Mouse (Mus musculus) intestine, embryonic 14.5 days (tissue): ENCODE results near the gene Zer1. TPM values are rescaled to one million over a fixed set of nuclear protein-coding genes. Genes with fewer than 3 reads are reported as not detected.
"Not testable (repeated sequence)": the region's sequence is repeated elsewhere in the genome, so short reads cannot be mapped to it uniquely, and the experiment has no call there.

Source experiments
- ATAC-seq: fragments of 200-750 bp; cut with Nextera tagmentation; replicated peaks from 2 replicates; pipeline ENCODE4 v1.8.0; 2017; ENCODE audit warnings: low read depth, moderate number of reproducible peaks, moderate TSS enrichment, moderate library complexity; ENCODE audit not compliant: low FRiP score, low TSS enrichment
- DNase-seq: peaks from one replicate; pipeline ENCODE4 v3.0.0-alpha.2; 2018; ENCODE audit warnings: low spot score
- H3K27ac ChIP-seq: fragments of 300-500 bp; sonication (generic); 2 replicates; pipeline ENCODE4 v1.5.1; 2014; ENCODE audit warnings: low read depth, mild to moderate bottlenecking, control low read depth
- H3K27me3 ChIP-seq: fragments of 300-500 bp; sonication (generic); replicated peaks from 2 replicates; pipeline ENCODE4 v1.6.1; 2014; ENCODE audit warnings: low read length, control low read depth; ENCODE audit not compliant: control insufficient read depth, insufficient read depth
- H3K36me3 ChIP-seq: fragments of 300-500 bp; sonication (generic); 2 replicates; pipeline ENCODE4 v1.6.1; 2014; ENCODE audit warnings: low read length, control low read depth; ENCODE audit not compliant: control insufficient read depth, insufficient read depth
- H3K4me1 ChIP-seq: fragments of 300-500 bp; sonication (generic); replicated peaks from 2 replicates; pipeline ENCODE4 v1.6.1; 2014; ENCODE audit warnings: low read length, control low read depth, mixed read lengths; ENCODE audit not compliant: control insufficient read depth, insufficient read depth
- H3K4me2 ChIP-seq: fragments of 300-500 bp; sonication (generic); 2 replicates; pipeline ENCODE4 v1.6.1; 2014; ENCODE audit warnings: low read length
- H3K4me3 ChIP-seq: fragments of 300-500 bp; sonication (generic); 2 replicates; pipeline ENCODE4 v1.5.1; 2014; ENCODE audit warnings: low read depth, low read length, control low read depth, mixed read lengths
- H3K9ac ChIP-seq: fragments of 300-500 bp; sonication (generic); 2 replicates; pipeline ENCODE4 v1.6.1; 2014; ENCODE audit warnings: mild to moderate bottlenecking, low read length
- H3K9me3 ChIP-seq: fragments of 300-500 bp; sonication (generic); 2 replicates; pipeline ENCODE4 v1.6.1; 2016; ENCODE audit warnings: low read length, control low read depth; ENCODE audit not compliant: control insufficient read depth
- WGBS: fragments of 180-500 bp; shearing (Covaris S2); extraction: QIAGEN DNeasy Blood & Tissue Kit; methylation state at CpG from one replicate; pipeline ENCODE4 v1.1.7; 2014; 5-methylcytosine and 5-hydroxymethylcytosine counted together
- polyA plus RNA-seq: library from polyadenylated mRNA; unstranded; fragments of >200 nt; fragmentation: Nextera tagmentation; extraction: Ambion mirVana; gene quantifications from 2 replicates; pipeline ENCODE4 v1.2.1, GENCODE M21; 2014

Gene Zer1
- polyA plus RNA-seq, 1 experiment from 2014 or later: 9.5 TPM

DNA sequence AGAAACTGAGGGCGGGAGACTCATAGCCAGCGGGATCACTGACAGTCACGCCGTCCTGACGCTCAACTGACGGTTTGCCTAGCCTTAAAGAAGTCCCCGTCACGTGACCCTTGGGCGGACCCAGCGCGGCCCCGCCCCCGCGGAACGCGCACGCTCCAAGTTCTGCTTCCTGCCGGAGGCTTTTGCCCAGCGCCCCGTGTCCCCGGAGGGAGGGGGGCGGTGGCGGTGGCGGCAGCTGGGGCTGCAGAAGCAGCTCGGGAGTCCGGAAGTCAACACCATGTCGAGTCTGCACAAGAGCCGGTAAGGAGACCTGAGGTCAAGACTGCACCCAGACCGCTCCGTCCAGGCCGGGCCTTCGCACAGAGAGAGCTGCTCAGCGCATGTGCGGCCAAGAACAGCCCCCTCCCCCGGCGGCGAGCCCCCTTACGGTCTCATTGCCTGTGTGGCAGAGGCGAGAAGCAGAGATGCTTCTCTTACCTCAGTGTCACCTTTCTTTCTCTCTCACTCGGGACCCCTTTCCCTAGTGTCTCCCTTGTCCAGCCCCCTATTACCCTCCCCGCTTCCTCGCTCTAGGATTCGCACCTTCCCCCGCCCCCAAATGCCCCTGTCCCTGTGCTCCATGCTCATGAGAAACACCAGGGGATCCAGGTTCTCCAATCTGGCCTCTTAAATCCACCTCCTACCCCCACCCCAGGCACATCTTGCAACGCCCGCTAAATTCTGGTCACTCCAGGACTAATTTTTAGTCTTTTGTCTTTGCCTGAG, 9.4 kb upstream of the Zer1 start, which contains the start of gene Tbc1d13:
Gene Tbc1d13, plus strand, starts transcription at position 134 of the 765 bp plus-strand sequence.
- peak within 1 kb of the TSS; percentile 74 for H3K9ac ChIP-seq
- no peaks in the 10 kb centered on the region for H3K9me3 ChIP-seq
- peak within 1 kb of the TSS; percentile 81 for H3K27ac ChIP-seq
- peaks cover 27% of the 10 kb centered on the region for H3K36me3 ChIP-seq
- DNase-seq: peak; percentile 97
- WGBS: under 1% methylated on average over 46 of the region's 46 CpGs
- H3K27me3 ChIP-seq: no peaks in the 10 kb centered on the region
- ATAC-seq: peak; percentile 96
- peaks cover 17% of the 10 kb centered on the region for H3K4me1 ChIP-seq
- H3K4me2 ChIP-seq: peak within 1 kb of the TSS; percentile 95
- peak within 1 kb of the TSS; percentile 92 for H3K4me3 ChIP-seq

- Histone ChIP-seq H3K27me3 (no peaks in the 10 kb centered on the region), H3K27ac (peak overlapping the region; percentile 81), H3K9me3 (no peaks in the 10 kb centered on the region), H3K9ac (peak overlapping the region; percentile 74), H3K4me3 (peak overlapping the region; percentile 92), H3K4me1 (peaks cover 17% of the 10 kb centered on the region), H3K36me3 (peaks cover 20% of the 10 kb centered on the region), H3K4me2 (peak overlapping the region; percentile 95)
- DNase-seq (peak; percentile 56), ATAC-seq (peak; percentile 12; the same call in 1 of the 2 replicates)
- 16% methylated on average over 16 of the region's 16 CpGs for WGBS
Observed at GRCm38 (mm10) chr2:30132801-30133612, 8.6 kb upstream of the Zer1 start.

DNA sequence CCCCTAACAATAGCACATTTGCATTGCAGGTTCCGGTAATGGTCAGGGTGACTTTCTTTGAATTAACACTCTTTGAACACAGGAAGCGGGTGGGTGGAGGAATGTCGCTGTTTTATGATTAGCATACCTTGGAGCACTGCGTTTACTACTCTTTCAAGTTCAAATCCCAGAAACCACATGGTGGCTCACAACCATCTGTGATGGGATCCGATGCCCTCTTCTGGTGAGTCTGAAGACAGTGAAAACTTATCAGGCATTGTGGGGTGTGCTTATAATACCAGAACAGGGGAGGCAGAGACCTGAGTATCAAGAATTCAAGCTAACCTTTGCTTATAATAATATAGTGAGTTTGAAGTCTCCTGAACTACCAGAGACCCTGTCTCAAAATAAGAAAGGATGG, 6.9 kb upstream of the Zer1 start:
- H3K9me3 ChIP-seq, H3K9ac ChIP-seq, H3K27me3 ChIP-seq, H3K36me3 ChIP-seq, H3K4me3 ChIP-seq, H3K27ac ChIP-seq, H3K4me2 ChIP-seq, DNase-seq, ATAC-seq: not testable (repeated sequence)
- peaks cover 17% of the 10 kb centered on the region for H3K4me1 ChIP-seq
- WGBS: 70% methylated on average over 5 of the region's 5 CpGs

DNA sequence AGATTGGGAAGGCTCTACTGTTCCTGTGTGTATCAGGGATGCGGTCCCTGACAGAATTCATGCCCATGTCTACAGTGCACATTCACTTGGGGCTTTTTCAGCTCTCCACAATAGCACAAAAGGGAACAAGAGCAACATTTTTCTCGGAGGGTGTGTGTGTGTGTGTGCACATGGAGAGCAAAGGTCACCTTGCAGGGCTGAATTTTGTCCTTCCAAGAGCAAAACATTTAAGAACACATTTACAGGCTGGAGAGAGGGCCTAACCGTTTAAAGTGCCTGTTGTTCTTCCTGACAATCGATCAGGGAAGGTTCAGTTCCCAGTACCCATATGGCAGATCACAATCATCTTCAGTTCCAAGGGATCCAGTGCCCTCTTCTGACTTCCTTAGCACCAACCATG, 5.8 kb upstream of the Zer1 start:
- Histone ChIP-seq H3K27ac (no peak overlapping the region), H3K4me3 (no peak overlapping the region), H3K9ac (no peak overlapping the region), H3K4me2 (no peak overlapping the region), H3K9me3 (no peaks in the 10 kb centered on the region), H3K36me3 (no peaks in the 10 kb centered on the region), H3K4me1 (peaks cover 15% of the 10 kb centered on the region), H3K27me3 (no peaks in the 10 kb centered on the region)
- no peak for DNase-seq
- 78% methylated on average over 4 of the region's 4 CpGs for WGBS
- no peak for ATAC-seq

GRCm38 (mm10) chr2:30128789-30129188, 4.4 kb upstream of the Zer1 start:
- H3K9me3 ChIP-seq: no peaks in the 10 kb centered on the region
- DNase-seq (no peak), ATAC-seq (no peak)
- H3K27ac ChIP-seq: no peak overlapping the region
- H3K27me3 ChIP-seq: no peaks in the 10 kb centered on the region
- no peak overlapping the region for H3K4me3 ChIP-seq
- no peaks in the 10 kb centered on the region for H3K36me3 ChIP-seq
- 33% methylated on average over 2 of the region's 2 CpGs for WGBS
- no peak overlapping the region for H3K4me2 ChIP-seq
- H3K9ac ChIP-seq: no peak overlapping the region
- peaks cover 9% of the 10 kb centered on the region for H3K4me1 ChIP-seq

GRCm38 (mm10) chr2:30123729-30124471, 485 bp downstream of the Zer1 start:
- H3K4me2 ChIP-seq: peak overlapping the region; percentile 79
- peaks cover 16% of the 10 kb centered on the region for H3K4me1 ChIP-seq
- H3K9ac ChIP-seq: peak overlapping the region; percentile 89
- peaks cover 3% of the 10 kb centered on the region; the same call in 1 of the 2 replicates for H3K36me3 ChIP-seq
- H3K27me3 ChIP-seq: no peaks in the 10 kb centered on the region
- H3K27ac ChIP-seq: peak overlapping the region; percentile 81
- 1% methylated on average over 39 of the region's 44 CpGs for whole genome bisulfite sequencing
- DNase-seq: no peak
- peak overlapping the region; percentile 96 for H3K4me3 ChIP-seq
- ATAC-seq: peak; percentile 85
- no peaks in the 10 kb centered on the region for H3K9me3 ChIP-seq

DNA sequence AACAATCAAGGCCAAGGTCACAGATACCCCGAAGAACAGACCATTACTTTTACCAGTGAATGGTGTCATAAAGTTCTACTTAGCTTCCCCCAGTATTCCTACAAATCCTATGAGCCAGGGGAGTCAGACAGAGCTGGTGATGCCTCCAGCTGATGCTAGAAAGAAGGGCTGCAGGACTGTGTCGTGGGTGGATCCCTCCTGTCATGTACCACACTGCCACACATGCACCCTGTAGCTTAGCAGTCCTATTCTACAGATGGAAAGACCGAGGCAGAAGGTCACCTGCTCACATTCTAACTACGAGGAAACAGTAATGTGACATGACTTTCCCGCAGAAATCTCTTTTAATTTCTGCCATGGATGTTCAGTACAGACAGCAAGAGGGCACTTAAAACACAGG, 1.6 kb downstream of the Zer1 start:
- no peak for ATAC-seq
- Histone ChIP-seq H3K9ac (no peak overlapping the region), H3K27ac (no peak overlapping the region), H3K9me3 (no peaks in the 10 kb centered on the region), H3K27me3 (no peaks in the 10 kb centered on the region), H3K4me2 (no peak overlapping the region; the same call in 1 of the 2 replicates), H3K4me3 (no peak overlapping the region), H3K36me3 (peaks cover 3% of the 10 kb centered on the region; the same call in 1 of the 2 replicates), H3K4me1 (peaks cover 16% of the 10 kb centered on the region)
- no peak for DNase-seq
- WGBS: 80% methylated on average over 5 of the region's 5 CpGs

- Histone ChIP-seq H3K27ac (no peak overlapping the region), H3K27me3 (no peaks in the 10 kb centered on the region), H3K9me3 (no peaks in the 10 kb centered on the region), H3K4me3 (no peak overlapping the region), H3K4me2 (no peak overlapping the region), H3K4me1 (peaks cover 16% of the 10 kb centered on the region), H3K36me3 (peaks cover 5% of the 10 kb centered on the region; the same call in 1 of the 2 replicates), H3K9ac (no peak overlapping the region)
- no peak for ATAC-seq
- DNase-seq: no peak
- 95% methylated on average over 4 of the region's 4 CpGs for WGBS
Observed at GRCm38 (mm10) chr2:30120269-30120668, 4.1 kb downstream of the Zer1 start.
